Mouse (Mus musculus) NIH3T3 (cell line): ENCODE results near the gene Clcc1.

ENCODE experiments used
- DNase-seq: peaks from one replicate; pipeline ENCODE4 v3.0.0-alpha.2; 2012; ENCODE audit warnings: low read depth

Gene Clcc1

DNA sequence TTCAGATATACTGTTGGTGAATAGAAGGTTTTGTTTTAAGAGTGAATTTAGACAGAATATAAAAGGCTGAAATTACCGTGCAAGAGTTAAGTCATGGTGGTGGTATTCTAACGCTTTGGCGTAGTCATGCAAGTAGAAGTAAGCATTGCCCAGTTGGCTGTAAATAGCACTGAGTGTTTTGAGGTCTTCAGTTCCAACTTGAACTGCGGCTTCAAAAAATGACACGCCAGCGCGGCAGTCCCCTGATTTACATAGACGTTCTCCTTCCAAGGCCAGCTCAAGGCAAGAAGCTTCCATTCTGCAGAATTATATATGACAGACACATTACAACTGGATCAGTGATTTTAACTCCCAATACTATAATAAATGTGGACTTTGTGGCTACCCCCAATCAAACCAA, 49.1 kb downstream of the Clcc1 start:
- DNase-seq: no peak

- DNase-seq: no peak
Observed at GRCm38 (mm10) chr3:108711296-108711695, 57.6 kb downstream of the Clcc1 start.

GRCm38 (mm10) chr3:108713065-108713675, 59.5 kb downstream of the Clcc1 start:
- DNase-seq: no peak

- DNase-seq: no peak
Observed at GRCm38 (mm10) chr3:108714837-108715236, 61.1 kb downstream of the Clcc1 start.

- no peak for DNase-seq
Observed at GRCm38 (mm10) chr3:108717896-108718502, 64.3 kb downstream of the Clcc1 start.

DNA sequence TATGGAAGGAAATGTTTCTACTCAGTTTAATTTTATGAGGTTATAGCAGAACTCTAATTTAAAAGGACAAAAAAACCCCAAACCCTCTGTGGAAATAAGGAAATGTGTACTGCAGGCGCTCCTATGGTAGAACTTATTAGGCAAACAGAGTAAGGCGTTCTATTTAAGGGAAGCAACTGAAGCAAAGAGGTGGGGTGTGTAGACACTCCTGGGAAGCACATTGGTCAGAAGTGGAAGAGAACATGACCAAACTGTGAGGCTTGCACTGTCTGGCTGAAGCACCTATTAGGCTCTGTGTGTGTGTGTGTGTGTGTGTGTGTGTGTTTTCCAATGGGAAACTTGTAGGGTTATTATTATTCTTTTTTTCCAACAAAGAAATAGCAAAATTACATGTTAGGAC, 65.6 kb downstream of the Clcc1 start:
- DNase-seq: no peak

GRCm38 (mm10) chr3:108719761-108720160, 66.0 kb downstream of the Clcc1 start:
- DNase-seq: no peak

DNA sequence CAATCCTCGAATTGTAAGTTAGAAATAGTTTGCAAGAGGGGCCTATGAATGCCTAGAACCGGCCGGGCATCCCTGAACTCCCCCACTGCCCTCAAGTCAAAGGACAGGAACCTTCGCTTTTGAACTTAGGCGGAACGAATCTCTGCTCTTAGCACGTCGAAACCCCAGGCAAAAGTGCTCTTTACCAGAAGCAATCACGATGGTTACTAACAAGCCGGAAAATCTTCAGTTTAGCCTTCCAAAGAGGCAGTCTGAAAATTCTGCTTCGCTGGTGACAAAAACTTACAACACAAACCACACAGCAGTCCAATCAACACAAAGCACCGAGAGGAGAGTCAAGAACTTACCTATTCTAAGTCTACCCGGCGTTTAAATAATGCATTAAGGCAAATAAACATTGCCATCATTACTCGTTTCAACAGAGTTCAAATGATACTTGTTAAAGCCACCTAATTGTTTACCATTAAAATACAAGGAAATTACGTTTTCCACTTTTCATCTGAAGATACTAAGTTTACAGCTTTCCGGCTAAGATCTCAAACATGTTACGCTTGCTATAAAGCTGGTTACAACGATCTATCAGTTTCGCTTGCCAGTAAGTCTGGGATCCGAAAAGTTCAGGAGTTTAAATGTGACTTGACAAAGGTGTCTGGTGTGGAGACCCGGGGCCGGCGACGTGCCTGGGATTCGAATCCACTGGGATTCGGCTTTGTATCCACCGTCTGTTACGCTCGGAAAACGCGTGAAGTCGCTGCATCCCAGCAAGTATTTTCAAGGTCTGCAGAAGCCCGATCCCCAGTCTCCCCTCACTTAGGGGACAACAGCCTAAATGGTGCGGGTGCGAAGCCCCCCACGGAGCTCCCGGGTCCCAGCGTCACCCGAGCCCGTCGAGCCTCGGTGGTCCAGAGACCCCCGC, 67.6 kb downstream of the Clcc1 start:
- DNase-seq: peak; percentile 76

DNA sequence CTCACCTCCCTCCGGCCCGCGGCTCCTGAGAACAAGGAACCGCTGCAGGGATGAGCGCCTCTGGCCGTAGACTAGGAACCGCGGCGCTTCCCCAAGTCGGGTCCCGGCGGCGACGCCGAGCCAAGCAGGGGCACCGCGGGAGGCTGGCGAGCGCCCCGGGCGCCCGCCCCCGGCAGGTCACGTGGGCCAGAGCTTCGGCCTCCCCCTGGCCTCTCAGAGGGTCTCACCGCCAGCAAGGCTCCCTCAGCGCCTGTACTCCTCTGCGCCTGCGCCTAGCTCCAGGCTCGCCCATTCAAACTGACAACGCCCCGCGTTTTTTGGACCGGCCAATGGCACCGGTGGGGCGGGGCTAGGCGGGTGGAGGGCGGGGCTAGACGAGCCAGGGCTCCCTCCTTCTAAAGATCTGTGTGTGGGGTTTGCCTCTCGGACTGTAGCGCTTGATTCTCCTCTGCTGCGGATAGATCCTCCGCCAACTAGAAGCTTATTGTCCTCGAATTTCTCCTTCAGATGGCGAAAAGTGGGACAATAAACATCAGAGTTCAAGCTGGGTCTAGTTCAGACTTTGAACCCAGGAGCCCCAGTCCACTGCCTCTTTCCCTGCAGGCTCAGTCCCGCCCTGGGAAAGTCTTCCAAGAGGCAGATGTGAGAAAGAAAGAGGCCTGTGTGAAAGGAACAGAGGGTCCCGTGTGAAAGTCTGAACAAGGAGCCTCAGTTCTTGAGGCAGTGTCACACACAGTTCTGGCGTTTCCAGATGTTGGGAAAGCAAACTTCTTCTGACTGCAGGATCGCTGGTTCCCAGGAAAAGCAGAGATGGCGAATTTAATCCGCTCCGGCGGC, 68.5 kb downstream of the Clcc1 start, which contains the start of gene Gpsm2:
Gene Gpsm2 (minus strand): TSS at position 274 of the 837 bp plus-strand sequence.
- peak; percentile 99 for DNase-seq

- DNase-seq: no peak
Observed at GRCm38 (mm10) chr3:108726413-108726812, 72.7 kb downstream of the Clcc1 start.

GRCm38 (mm10) chr3:108727344-108727743, 73.6 kb downstream of the Clcc1 start:
- no peak for DNase-seq

DNA sequence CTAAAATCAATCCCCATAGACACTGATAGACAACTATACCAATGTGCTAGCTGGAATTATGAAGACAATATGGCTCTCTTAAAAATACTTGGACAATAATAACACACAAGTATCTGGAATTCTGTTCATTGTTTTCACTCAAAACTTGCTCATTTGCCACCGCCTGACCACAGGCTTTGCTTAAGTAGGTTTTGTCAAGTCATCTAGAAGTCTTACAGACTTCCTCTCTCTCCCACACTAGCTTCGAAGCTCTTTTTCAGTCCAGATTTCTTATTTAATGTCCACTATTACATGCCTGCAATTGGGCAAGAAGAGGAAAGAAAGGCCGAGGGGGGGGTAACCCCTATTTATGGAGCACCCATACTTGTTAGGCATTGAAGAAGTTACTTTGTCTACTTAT, 74.1 kb downstream of the Clcc1 start:
- no peak for DNase-seq
